Mouse (Mus musculus): ENCODE results near the gene Ubqln4. TPM values are rescaled to one million over a fixed set of nuclear protein-coding genes. Genes with fewer than 3 reads are reported as not detected.

Gene Ubqln4
- polyA plus RNA-seq, 1 experiment from 2014 or later, result 43.5 TPM

- Histone ChIP-seq H3K27me3 (no peaks in the 10 kb centered on the region), H3K36me3 (ENCODE audit: poor library complexity, severe bottlenecking) (no peaks in the 10 kb centered on the region), H3K9ac (no peak overlapping the region), H3K4me3 (no peak overlapping the region), H3K9me3 (replicated peaks) (no peaks in the 10 kb centered on the region), H3K4me1 (peaks cover 42% of the 10 kb centered on the region), H3K4me2 (no peak overlapping the region), H3K27ac (no peak overlapping the region)
- 80% methylated on average over 7 of the region's 7 CpGs for WGBS
- ATAC-seq, result no peak
Observed at GRCm38 (mm10) chr3:88513546-88514115, 39.9 kb upstream of the Ubqln4 start.

DNA sequence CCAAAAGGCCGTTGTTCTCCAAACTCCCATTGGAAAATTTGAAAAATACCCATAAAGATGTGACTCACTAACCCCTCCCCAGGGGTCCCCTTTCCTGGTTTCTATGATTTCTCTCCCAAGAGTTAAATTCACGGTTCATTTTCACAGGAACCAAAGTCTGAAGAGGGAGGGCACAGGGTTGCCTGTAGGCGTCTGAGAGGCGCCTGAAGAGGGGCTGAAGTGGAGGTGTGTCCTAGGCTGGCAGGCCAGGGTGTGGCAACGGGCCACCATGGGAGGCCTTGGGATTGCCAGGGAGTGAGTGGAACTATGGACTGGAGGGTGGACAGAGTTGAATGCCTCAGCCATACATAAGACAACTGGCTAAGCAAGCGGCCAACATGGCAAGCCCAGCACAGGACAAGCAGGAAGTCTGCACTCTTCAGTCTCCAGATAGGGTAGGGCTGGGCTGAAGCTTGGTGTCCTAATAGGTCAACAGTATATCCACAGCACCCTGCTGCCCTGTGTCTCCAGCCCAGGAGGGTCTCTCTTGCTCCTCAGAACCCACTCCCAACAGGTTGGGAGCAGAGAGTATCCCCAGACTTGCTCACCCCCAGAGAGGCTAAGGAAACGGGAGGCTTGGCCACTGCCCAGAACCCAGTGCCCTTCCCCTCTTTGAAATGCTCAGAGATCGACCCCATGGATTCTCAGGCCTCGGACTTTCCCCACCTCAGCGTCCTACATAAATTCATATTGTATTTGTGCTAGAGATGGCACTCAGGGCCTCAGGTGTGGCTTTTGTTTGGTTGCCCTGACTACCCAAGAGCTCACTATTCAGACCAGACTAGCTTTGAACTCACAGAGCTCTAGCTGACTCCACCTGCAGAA is 39.1 kb upstream of the Ubqln4 start:
- Histone ChIP-seq H3K4me1 (peaks cover 38% of the 10 kb centered on the region), H3K9ac (no peak overlapping the region), H3K4me3 (no peak overlapping the region), H3K9me3 (replicated peaks) (no peaks in the 10 kb centered on the region), H3K27me3 (no peaks in the 10 kb centered on the region), H3K27ac (no peak overlapping the region), H3K36me3 (ENCODE audit: poor library complexity, severe bottlenecking) (no peaks in the 10 kb centered on the region), H3K4me2 (no peak overlapping the region)
- WGBS, result 82% methylated on average over 10 of the region's 10 CpGs
- ATAC-seq, result no peak

- ATAC-seq, result no peak
- Histone ChIP-seq H3K4me3 (no peak overlapping the region), H3K27ac (no peak overlapping the region), H3K4me1 (peaks cover 32% of the 10 kb centered on the region), H3K4me2 (no peak overlapping the region), H3K27me3 (no peaks in the 10 kb centered on the region), H3K9me3 (replicated peaks) (no peaks in the 10 kb centered on the region), H3K9ac (no peak overlapping the region), H3K36me3 (ENCODE audit: poor library complexity, severe bottlenecking) (no peaks in the 10 kb centered on the region)
- 100% methylated on average over 2 of the region's 2 CpGs for WGBS
Observed at GRCm38 (mm10) chr3:88515095-88515386, 38.5 kb upstream of the Ubqln4 start.

DNA sequence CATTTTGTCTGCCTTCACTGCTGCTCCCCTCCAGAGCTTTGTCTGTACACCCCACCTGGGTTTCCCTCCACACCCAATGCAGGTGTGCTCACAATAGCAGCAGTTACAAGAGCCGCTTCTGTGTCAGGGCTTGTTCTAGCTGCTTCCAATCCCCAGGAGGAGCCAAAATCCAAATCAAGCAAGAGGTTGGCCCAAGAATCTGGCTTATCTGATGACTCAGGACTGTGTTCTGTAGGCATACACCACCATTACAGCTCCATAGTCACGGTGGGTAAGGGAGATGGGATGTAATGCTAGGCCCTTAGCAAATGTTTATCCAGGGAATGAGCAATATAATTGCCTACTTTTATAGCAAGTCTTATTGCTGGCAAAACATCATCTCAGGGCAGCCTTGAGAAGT is 37.2 kb upstream of the Ubqln4 start:
- ATAC-seq, result no peak
- Histone ChIP-seq H3K4me3 (no peak overlapping the region), H3K9me3 (replicated peaks) (no peaks in the 10 kb centered on the region), H3K27ac (no peak overlapping the region), H3K9ac (no peak overlapping the region), H3K27me3 (no peaks in the 10 kb centered on the region), H3K36me3 (ENCODE audit: poor library complexity, severe bottlenecking) (no peaks in the 10 kb centered on the region), H3K4me2 (no peak overlapping the region), H3K4me1 (peaks cover 23% of the 10 kb centered on the region)
- WGBS, result 85% methylated on average over 2 of the region's 2 CpGs

DNA sequence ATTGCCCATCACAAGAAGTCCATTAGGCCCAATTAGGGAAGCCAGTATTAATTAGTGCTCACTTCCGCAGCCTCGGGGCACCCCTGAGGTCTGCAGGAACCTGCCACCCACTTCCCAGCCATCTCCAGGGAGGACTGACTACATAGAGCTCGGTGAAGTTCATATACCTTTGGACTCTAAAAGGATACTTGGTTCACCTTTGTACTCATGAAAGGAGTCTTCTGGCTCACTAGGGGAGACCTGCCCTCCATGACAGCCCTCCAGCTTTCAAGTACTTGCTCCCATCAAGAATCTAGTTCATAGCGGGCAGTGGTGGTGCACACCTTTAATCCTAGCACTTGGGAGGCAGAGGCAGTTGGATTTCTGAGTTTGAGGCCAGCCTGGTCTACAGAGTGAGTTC is 35.1 kb upstream of the Ubqln4 start:
- Histone ChIP-seq H3K4me2 (no peak overlapping the region), H3K4me1 (0 out of 2 replicates have a peak, but pooled peaks cover 4% of the 10 kb centered on the region), H3K4me3 (no peak overlapping the region), H3K27ac (no peak overlapping the region), H3K9me3 (replicated peaks) (no peaks in the 10 kb centered on the region), H3K9ac (no peak overlapping the region), H3K27me3 (no peaks in the 10 kb centered on the region), H3K36me3 (ENCODE audit: poor library complexity, severe bottlenecking) (peaks cover 9% of the 10 kb centered on the region)
- 77% methylated on average over 4 of the region's 4 CpGs for WGBS
- ATAC-seq, result no peak

- Histone ChIP-seq H3K4me2 (no peak overlapping the region), H3K9me3 (replicated peaks) (no peaks in the 10 kb centered on the region), H3K4me1 (0 out of 2 replicates have a peak, but pooled peaks cover 9% of the 10 kb centered on the region), H3K36me3 (ENCODE audit: poor library complexity, severe bottlenecking) (peaks cover 26% of the 10 kb centered on the region), H3K27me3 (no peaks in the 10 kb centered on the region), H3K9ac (no peak overlapping the region), H3K27ac (no peak overlapping the region), H3K4me3 (no peak overlapping the region)
- no peak for ATAC-seq
- WGBS, result 84% methylated on average over 2 of the region's 2 CpGs
Observed at GRCm38 (mm10) chr3:88520078-88520477, 33.5 kb upstream of the Ubqln4 start.

DNA sequence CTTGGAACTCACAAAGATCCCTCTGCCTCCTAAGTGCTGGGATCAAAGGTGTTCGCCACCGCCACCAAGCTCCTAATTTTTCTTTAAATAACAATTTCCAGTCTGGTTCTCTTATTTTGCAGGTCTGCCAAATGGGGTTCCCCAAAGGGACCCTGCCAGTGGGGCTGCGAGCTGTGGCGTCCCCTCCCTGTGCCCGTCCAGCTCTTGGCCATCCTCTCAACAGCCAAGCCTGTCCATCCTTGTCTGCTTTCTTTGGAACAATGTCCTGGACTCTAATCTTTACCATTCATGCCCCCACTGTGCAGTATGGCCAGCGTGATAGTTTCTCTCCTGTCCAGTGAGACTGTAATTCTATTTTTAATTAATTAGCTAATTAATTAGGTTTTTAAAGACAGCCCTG is 32.4 kb upstream of the Ubqln4 start:
- no peak for ATAC-seq
- H3K27me3 ChIP-seq, result no peaks in the 10 kb centered on the region
- peaks cover 15% of the 10 kb centered on the region for H3K4me1 ChIP-seq
- H3K27ac ChIP-seq, result no peak overlapping the region
- H3K36me3 ChIP-seq (ENCODE audit: poor library complexity, severe bottlenecking), result peaks cover 29% of the 10 kb centered on the region
- no peak overlapping the region for H3K4me3 ChIP-seq
- H3K9ac ChIP-seq, result no peak overlapping the region
- 89% methylated on average over 6 of the region's 6 CpGs for WGBS
- no peak overlapping the region for H3K4me2 ChIP-seq
- H3K9me3 ChIP-seq (replicated peaks), result no peaks in the 10 kb centered on the region

DNA sequence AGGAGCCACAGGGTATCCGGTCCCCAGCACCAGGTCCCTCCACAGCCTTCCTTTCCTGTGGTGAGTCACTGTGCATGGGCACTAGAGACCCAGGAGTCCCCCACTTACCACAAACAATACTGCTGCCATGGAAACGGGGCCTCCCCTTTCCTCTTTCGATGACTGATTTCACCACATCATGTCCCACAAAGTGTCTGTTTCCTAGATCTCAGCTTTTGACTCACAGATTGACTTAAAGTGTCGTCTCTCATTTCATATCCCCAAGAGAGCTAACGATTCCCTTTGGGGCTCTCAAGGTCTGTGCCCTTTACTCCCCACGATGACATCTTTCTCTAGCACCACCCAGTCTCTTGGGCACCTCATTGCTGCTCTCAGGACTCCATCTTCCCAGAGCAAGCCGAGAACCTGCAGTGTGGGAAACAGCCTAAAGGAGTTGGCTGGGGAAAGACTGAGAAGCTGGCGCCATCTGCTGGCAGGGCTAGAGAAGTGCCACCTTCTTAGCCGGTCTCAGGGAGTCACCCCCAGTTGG is 31.7 kb upstream of the Ubqln4 start:
- H3K27me3 ChIP-seq, result no peaks in the 10 kb centered on the region
- H3K4me2 ChIP-seq, result no peak overlapping the region
- no peak overlapping the region for H3K27ac ChIP-seq
- H3K4me1 ChIP-seq, result peaks cover 22% of the 10 kb centered on the region
- ATAC-seq, result peak; percentile 39; the same call in 1 of the 2 replicates
- no peak overlapping the region for H3K4me3 ChIP-seq
- no peak overlapping the region for H3K9ac ChIP-seq
- 37% methylated on average over 9 of the region's 9 CpGs for WGBS
- H3K9me3 ChIP-seq (replicated peaks), result no peaks in the 10 kb centered on the region
- H3K36me3 ChIP-seq (ENCODE audit: poor library complexity, severe bottlenecking), result peaks cover 29% of the 10 kb centered on the region

DNA sequence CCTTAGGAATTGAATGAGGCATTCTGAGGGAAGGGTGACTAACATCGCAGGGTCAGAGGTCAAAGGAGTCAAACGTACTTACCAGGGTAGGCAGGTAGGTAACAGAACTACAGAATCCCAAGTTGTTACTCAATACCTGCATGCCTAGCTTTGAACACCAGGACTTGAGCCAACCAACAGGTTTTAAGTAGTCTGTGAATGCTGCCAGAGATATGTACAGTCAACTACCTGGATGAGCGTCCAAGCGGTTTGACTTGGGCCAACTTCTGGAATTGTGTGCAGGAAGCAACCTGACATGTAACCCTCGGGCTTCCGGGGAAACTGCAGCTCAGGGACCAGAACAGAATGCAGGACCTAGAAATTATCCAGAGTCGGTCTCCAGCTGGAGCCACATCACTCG is 30.5 kb upstream of the Ubqln4 start:
- H3K4me1 ChIP-seq, result peaks cover 34% of the 10 kb centered on the region
- no peak overlapping the region for H3K4me3 ChIP-seq
- no peaks in the 10 kb centered on the region for H3K9me3 ChIP-seq (replicated peaks)
- WGBS, result 90% methylated on average over 8 of the region's 8 CpGs
- no peak overlapping the region for H3K27ac ChIP-seq
- no peak overlapping the region for H3K9ac ChIP-seq
- no peaks in the 10 kb centered on the region for H3K27me3 ChIP-seq
- peaks cover 29% of the 10 kb centered on the region for H3K36me3 ChIP-seq (ENCODE audit: poor library complexity, severe bottlenecking)
- H3K4me2 ChIP-seq, result no peak overlapping the region
- ATAC-seq, result no peak

DNA sequence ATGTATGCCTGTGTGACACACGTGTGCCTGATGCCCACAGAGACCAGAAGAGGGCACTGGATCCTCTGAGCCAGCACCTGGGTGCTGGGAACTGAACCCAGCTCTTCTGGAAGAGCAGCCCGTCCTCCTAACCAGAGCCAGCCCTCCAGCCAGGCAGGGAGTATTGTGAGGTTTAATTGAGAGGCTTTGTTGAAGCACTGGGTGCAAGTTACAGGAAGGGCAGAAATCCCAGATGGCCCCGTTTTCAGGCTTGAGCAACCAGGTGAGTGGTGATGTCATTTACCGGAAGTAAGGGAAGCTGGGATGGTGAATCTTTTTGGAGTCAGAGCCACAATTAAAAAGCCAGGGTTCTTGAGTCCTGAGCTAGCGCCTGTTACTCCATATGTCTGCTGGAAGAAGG is 28.5 kb upstream of the Ubqln4 start:
- Histone ChIP-seq H3K4me2 (no peak overlapping the region), H3K36me3 (ENCODE audit: poor library complexity, severe bottlenecking) (peaks cover 29% of the 10 kb centered on the region), H3K9ac (no peak overlapping the region), H3K4me3 (no peak overlapping the region), H3K27ac (no peak overlapping the region), H3K4me1 (peaks cover 54% of the 10 kb centered on the region), H3K9me3 (replicated peaks) (no peaks in the 10 kb centered on the region), H3K27me3 (no peaks in the 10 kb centered on the region)
- no peak for ATAC-seq
- 85% methylated on average over 5 of the region's 5 CpGs for WGBS

GRCm38 (mm10) chr3:88526157-88527131 is 27.1 kb upstream of the Ubqln4 start:
- peak overlapping the region; percentile 59 for H3K27ac ChIP-seq

GRCm38 (mm10) chr3:88527565-88527964 is 26.0 kb upstream of the Ubqln4 start:
- Histone ChIP-seq H3K27me3 (no peaks in the 10 kb centered on the region), H3K4me1 (peaks cover 61% of the 10 kb centered on the region), H3K27ac (peak overlapping the region; percentile 78), H3K4me3 (peak overlapping the region; percentile 20), H3K36me3 (ENCODE audit: poor library complexity, severe bottlenecking) (peaks cover 29% of the 10 kb centered on the region), H3K9ac (peak overlapping the region; percentile 62), H3K4me2 (peak overlapping the region; percentile 99), H3K9me3 (replicated peaks) (no peaks in the 10 kb centered on the region)
- ATAC-seq, result no peak
- WGBS, result 28% methylated on average over 8 of the region's 8 CpGs

More at GRCm38 (mm10) chr3:88526157-88527131, 27.1 kb upstream of the Ubqln4 start:
- H3K4me3 ChIP-seq, result peak overlapping the region; percentile 7; the same call in 1 of the 2 replicates
- peaks cover 61% of the 10 kb centered on the region for H3K4me1 ChIP-seq
- no peaks in the 10 kb centered on the region for H3K9me3 ChIP-seq (replicated peaks)
- peaks cover 29% of the 10 kb centered on the region for H3K36me3 ChIP-seq (ENCODE audit: poor library complexity, severe bottlenecking)
- H3K27me3 ChIP-seq, result no peaks in the 10 kb centered on the region
- ATAC-seq, result peak; percentile 67
- 34% methylated on average over 17 of the region's 17 CpGs for WGBS
- peak overlapping the region; percentile 55 for H3K9ac ChIP-seq
- peak overlapping the region; percentile 44 for H3K4me2 ChIP-seq
